Mouse (Mus musculus) activated CD4-positive, CD25-positive, alpha-beta regulatory T cell, adult 4 months (primary cell): ENCODE results near the gene Bgn. TPM values are rescaled to one million over a fixed set of nuclear protein-coding genes. Genes with fewer than 3 reads are reported as not detected.

ENCODE experiments used
- ATAC-seq: one replicate; pipeline ENCODE4 v1.8.0; 2017
- polyA plus RNA-seq, 2 experiments: library from polyadenylated mRNA; unstranded; fragments of 100-300 nt; shearing (Covaris generic); gene quantifications; one replicate each; pipeline ENCODE4 v1.2.1; 2017

Gene Bgn
- polyA plus RNA-seq, 2 experiments from 2014 or later, result not detected

GRCm38 (mm10) chrX:73490804-73491203 lies 7.4 kb downstream of the Bgn start:
- no peak for ATAC-seq

GRCm38 (mm10) chrX:73493567-73493966 lies 10.2 kb downstream of the Bgn start:
- peak; percentile 57 for ATAC-seq

DNA sequence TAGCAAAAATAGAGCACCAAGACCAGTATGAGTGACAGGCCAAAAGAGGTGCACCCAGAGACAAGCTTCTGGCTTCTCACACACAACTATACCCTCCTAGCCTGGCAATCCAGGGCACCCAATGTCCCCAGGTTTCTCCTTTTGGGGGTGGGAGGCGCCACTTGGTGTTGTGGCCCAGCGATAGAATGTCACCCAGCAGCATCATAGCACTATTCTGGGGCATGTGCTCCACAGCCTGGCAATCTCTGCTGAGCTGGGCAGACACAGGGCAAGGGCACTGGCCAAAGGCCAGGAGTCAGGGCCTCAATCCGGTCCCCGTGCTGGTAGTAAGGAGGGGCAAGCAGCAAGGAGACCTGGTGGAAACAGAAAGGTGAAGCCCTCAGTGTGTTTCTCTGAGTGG lies 13.3 kb downstream of the Bgn start:
- no peak for ATAC-seq

- no peak for ATAC-seq
These were observed 21.8 kb downstream of the Bgn start for GRCm38 (mm10) chrX:73505130-73505735.

- ATAC-seq, result no peak
These were observed 23.2 kb downstream of the Bgn start for GRCm38 (mm10) chrX:73506577-73506976.

DNA sequence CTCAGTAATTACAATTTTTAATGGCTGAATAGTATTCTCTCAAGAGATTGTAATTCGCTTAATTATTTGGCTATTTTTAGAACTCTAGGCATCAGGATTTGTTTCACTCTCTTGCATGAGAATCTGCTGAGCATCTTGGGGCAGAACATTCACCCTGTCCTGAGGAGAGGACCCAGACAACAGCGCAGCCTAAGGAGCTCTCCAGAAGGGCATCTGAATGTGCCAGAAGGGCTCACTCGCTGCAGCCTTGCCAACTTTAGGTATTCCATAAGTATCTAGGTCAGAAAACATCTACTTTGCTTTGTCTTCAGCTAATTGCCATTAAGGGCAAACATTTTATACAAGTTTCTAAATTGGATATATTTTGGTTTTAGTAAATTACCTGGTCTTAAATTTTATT lies 25.8 kb downstream of the Bgn start:
- ATAC-seq, result no peak

DNA sequence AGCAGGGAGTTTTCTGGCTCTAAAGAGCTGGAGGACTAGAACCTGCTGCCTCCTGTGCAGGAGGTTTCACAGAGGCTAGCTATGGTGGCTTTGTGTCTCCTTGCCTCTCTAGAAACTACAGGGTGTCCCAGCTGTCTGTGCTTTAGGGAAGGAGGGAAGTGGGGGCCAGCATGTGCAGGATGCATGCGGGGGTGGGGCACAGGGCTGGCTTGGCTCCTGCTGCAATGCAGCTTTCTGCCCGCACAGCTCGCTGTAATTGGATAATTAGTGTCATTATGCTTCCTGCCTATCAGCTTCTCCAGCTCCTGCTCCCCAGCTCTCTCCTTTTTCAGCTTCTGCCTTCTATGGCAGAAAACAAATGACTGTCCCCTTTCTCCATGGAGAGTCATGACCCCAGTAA lies 29.5 kb downstream of the Bgn start:
- ATAC-seq, result no peak

DNA sequence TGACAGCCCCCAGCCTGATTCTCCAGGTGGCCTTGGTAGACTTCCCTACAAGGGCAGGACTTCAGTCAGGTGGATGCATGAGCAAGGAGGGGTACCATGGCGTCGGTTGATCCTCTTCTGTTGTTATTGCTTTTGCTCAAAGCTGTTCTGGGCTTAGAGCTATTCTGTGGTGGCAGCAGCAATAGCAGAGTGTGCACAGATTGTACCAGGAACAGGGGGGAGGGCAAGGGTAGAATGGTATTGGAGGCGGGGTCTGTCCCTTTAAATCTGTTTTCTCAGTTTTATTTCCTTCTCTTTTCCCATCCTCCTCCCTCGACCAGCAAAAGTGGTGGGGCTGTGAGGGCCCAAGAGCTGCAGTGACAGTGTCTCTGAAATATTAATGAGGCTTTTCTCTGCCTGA lies 33.2 kb downstream of the Bgn start:
- ATAC-seq, result no peak

GRCm38 (mm10) chrX:73517060-73517600 lies 33.7 kb downstream of the Bgn start:
- ATAC-seq, result no peak

DNA sequence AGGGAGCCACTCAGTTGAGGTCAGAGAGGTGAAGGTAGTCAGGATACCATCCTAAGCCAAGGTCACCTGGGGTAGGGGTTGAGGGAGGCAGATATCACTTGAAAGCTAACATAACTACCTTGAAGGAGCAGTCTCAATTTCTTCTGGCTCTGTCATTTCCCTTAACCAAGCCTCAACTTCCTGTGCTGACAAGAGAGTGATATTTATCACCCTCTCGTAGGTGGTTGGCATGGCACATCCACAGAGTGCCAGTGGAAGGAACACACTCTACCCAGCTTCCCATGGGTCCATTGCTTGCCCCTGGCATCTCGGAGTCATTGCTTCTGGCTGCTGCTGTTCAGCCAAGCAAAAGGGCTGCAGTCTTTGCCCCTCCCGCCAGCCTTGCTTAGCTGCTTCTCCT lies 37.3 kb downstream of the Bgn start:
- no peak for ATAC-seq

- ATAC-seq, result no peak
These were observed 41.2 kb downstream of the Bgn start for GRCm38 (mm10) chrX:73524318-73525222.

DNA sequence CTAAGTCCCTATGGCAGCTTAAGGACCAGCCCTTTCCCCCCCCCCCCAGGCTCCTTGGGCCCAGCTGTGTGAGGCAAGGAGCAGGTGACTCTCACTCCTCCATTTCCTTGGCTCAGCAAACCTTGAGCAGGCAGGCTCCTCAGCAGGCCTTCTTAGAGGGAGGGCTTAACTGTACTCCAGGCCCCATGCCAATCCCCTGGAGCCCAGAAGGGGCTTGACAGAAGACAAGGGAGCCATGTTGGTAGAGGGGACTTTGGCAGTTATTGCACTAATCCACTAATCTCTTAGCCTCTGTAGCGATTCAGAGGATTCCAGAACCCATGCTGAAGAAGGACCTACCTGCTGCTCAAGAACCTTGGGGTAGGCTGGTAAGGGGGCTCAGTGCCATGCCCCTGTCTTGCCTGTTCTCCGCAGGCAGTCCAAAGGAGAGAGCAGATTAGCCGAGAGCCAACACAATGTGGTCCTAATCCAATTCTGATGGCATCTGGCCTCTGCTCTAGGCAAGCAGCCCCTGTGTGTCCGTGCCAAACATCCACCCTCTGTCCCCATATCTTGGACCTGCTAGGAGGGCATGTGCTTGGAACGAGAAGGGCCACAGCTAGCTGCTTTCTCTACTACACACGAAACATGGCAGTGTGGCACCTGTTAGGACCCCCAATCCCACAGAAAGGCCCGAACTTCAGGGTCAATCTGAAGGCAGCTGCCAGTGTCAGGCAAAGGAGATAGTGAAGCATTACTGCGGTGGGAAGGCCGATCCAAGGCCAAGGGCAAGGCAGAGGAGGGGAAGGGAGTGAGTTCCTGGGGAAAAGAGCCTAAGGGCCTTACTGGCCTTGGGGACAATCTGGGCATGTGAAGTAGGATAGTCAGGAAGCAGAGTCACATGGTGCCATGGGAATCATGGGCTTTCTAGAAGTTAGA lies 42.1 kb downstream of the Bgn start:
- no peak for ATAC-seq

DNA sequence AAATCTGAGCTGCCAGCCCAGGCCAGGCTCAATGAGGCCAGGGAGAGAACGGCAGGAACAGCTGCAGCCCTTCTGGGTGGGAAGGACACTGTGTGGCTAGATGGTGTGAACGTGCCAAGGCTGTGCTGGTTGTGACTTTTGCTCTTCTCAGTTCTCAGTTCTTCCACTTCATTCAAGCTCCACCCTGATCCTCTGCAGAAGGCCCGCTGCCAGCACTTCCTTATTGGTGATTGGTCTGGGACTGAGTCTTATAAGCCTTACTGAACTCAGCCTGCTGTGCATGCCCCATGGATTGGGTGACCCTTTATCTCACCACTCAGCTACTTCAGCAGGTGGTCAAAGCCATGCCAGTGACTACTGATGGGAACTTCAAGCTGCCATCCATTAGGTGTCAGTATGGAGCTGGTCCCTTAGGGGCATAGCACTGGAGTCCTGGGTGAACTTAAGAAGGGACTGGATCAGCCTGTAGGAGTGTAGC lies 43.0 kb downstream of the Bgn start:
- ATAC-seq, result no peak

DNA sequence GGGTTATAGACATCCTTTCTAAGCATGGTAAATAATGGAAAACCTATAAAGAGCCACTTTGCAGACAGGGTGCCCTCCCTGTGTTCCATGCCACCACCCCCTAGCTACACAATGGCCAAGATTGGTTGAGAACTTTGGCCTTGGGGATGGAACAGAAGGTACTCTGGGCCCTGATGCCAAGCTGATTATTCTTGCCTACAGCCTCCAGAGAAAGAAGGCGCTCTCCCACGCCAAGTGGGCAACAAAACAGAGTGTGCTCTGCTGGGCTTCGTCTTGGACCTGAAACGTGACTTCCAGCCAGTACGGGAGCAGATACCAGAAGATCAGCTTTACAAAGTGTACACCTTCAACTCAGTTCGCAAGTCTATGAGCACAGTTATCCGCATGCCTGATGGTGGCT lies 54.5 kb downstream of the Bgn start:
- ATAC-seq, result no peak

DNA sequence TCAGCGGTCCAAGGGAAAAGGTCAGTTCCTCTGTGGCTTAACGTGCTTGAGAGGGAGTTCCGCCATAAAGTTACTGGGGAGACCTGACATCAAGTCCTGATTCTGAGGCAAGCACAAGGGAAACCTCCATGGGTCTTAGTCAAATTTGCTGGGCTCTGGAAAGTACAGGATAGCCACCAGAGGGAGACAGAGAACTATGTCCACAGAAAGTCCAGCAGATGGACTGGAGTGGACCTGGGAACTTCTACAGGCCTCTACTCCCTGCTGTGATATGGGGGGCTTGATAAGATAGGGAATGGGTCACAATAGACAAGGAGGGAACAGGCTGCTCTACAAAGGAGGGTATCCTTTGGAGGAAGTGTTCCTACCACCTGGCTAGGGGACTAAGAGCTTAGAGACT lies 59.9 kb downstream of the Bgn start:
- ATAC-seq, result no peak

Other genes starting within 250 kb of the Bgn start
- gene Xlr4c, start 240.5 kb upstream of the Bgn start, polyA plus RNA-seq, result 10 to 100 TPM; 85.6 to 87.3 TPM
- gene Xlr3c, start 218.2 kb upstream of the Bgn start, polyA plus RNA-seq, result not detected
- not detected for gene Xlr5a, start 190.6 kb upstream of the Bgn start, polyA plus RNA-seq
- gene Xlr5c, start 190.6 kb upstream of the Bgn start, polyA plus RNA-seq, result not detected
- not detected for gene Gm45015, start 146.8 kb upstream of the Bgn start, polyA plus RNA-seq
- 10 to 100 TPM; 11.0 to 11.6 TPM for gene Zfp275, start 141.0 kb upstream of the Bgn start, polyA plus RNA-seq
- gene Gm18336, start 84.9 kb upstream of the Bgn start, polyA plus RNA-seq, result not detected
- gene Zfp92, start 72.5 kb upstream of the Bgn start, polyA plus RNA-seq, result under 1 TPM; 0.09 to 0.22 TPM
- not detected for gene Trex2, start 48.3 kb upstream of the Bgn start, polyA plus RNA-seq
- gene Haus7, start 24.6 kb upstream of the Bgn start, polyA plus RNA-seq, result 10 to 100 TPM; 33.0 to 34.5 TPM
- not detected for gene Atp2b3, start 19.5 kb downstream of the Bgn start, polyA plus RNA-seq
- gene Dusp9, start 155.8 kb downstream of the Bgn start, polyA plus RNA-seq, result under 1 TPM in 1 of 2 experiments, not detected in 1; 0.23 TPM
- gene Pnck, start 176.5 kb downstream of the Bgn start, polyA plus RNA-seq, result 1 to 10 TPM in 1 of 2 experiments, not detected in 1; 1.8 TPM
- gene Slc6a8, start 189.5 kb downstream of the Bgn start, polyA plus RNA-seq, result under 1 TPM; 0.36 to 0.61 TPM
- gene Bcap31, start 232.6 kb downstream of the Bgn start, polyA plus RNA-seq, result 100 to 1,000 TPM; 270 to 336 TPM
- gene Abcd1, start 233.0 kb downstream of the Bgn start, polyA plus RNA-seq, result 10 to 100 TPM; 22.3 to 34.1 TPM